Mouse (Mus musculus): ENCODE data around the gene Hist1h1c. TPM values are rescaled to one million over a fixed set of nuclear protein-coding genes. Genes with fewer than 3 reads are reported as not detected.
A peak's percentile ranks its signal among the peaks of the same experiment; 100 is the strongest.

The Hist1h1c gene
- total RNA-seq, 1 experiment = 496 TPM

GRCm38 (mm10) chr13:23763586-23764323 lies 25.1 kb downstream of the Hist1h1c start, which contains the start of gene Hist1h1a:
Gene Hist1h1a, plus strand, starts transcription at chr13:23763666.
- peak within 1 kb of the TSS; percentile 62 for H3K4me3 ChIP-seq (ENCODE audit: insufficient read depth in 1 of 2, low read depth in 1 of 2, low read length in 2 of 2, poor library complexity in 1 of 2, severe bottlenecking in 1 of 2)

GRCm38 (mm10) chr13:23764324-23765171 lies 25.9 kb downstream of the Hist1h1c start:
- TF ChIP-seq ZC3H11A (IDR thresholded peaks at IDR 0.05; ENCODE audit: borderline replicate concordance, low read depth, low read length) (no peak), MAFK (IDR thresholded peaks at IDR 0.05; ENCODE audit: insufficient read depth, low read depth, low read length) (0 out of 2 replicates have a peak, but pooled peaks have one; percentile 24)
- Histone ChIP-seq H3K9ac (ENCODE audit: insufficient read depth, low read depth, low read length, poor library complexity, severe bottlenecking) (peak overlapping the region; percentile 87), H3K9me3 (ENCODE audit: control insufficient read depth, insufficient read depth, low read depth, low read length) (no peaks in the 10 kb centered on the region), H3K36me3 (ENCODE audit: control insufficient read depth, insufficient read depth, low read length, poor library complexity, severe bottlenecking) (no peaks in the 10 kb centered on the region), H3K4me1 (ENCODE audit: control insufficient read depth in 2 of 2, insufficient read depth in 2 of 2, low read length in 2 of 2, poor library complexity in 1 of 2) (no peaks in the 10 kb centered on the region; a peak in 2 of 4 replicates), H3K4me3 (ENCODE audit: insufficient read depth in 1 of 2, low read depth in 1 of 2, low read length in 2 of 2, poor library complexity in 1 of 2, severe bottlenecking in 1 of 2) (peak overlapping the region; percentile 53 to 62), H3K27ac (ENCODE audit: insufficient read depth, low read depth, low read length, poor library complexity, severe bottlenecking) (peak overlapping the region; percentile 67)
- no peak for DNase-seq (ENCODE audit: low read depth, low spot score)
- in situ Hi-C loops (cut with MboI; ENCODE audit: low sequenced_read_pairs in 2 of 2, unreplicated experiment in 2 of 2) = loop anchor here in 1 of 2 experiments (25.0 kb wide), 1 partner anchor 1727 kb away; the partner anchor contains the start of genes Hist1h2ag, Hist1h2ah, Hist1h2bj and Hist1h2bk

More at GRCm38 (mm10) chr13:23763586-23764323, 25.1 kb downstream of the Hist1h1c start, which contains the start of gene Hist1h1a:
- no peaks in the 10 kb centered on the region for H3K36me3 ChIP-seq (ENCODE audit: control insufficient read depth, insufficient read depth, low read length, poor library complexity, severe bottlenecking)
- no peaks in the 10 kb centered on the region for H3K9me3 ChIP-seq (ENCODE audit: control insufficient read depth, insufficient read depth, low read depth, low read length)
- peak within 1 kb of the TSS; percentile 87 for H3K9ac ChIP-seq (ENCODE audit: insufficient read depth, low read depth, low read length, poor library complexity, severe bottlenecking)
- in situ Hi-C loops (cut with MboI; ENCODE audit: low sequenced_read_pairs in 2 of 2, unreplicated experiment in 2 of 2) = loop anchor here in 1 of 2 experiments (25.0 kb wide), 1 partner anchor 1726 kb away; the partner anchor contains the start of genes Hist1h2ag, Hist1h2ah, Hist1h2bj and Hist1h2bk
- TF ChIP-seq ZC3H11A (IDR thresholded peaks at IDR 0.05; ENCODE audit: borderline replicate concordance, low read depth, low read length) = no peak
- TF ChIP-seq HCFC1 (IDR thresholded peaks at IDR 0.05; ENCODE audit: borderline replicate concordance, insufficient read depth, low read length) = peak; percentile 68; the same call in 1 of the 2 replicates
- peak within 1 kb of the TSS; percentile 69 for H3K27ac ChIP-seq (ENCODE audit: insufficient read depth, low read depth, low read length, poor library complexity, severe bottlenecking)
- DNase-seq (ENCODE audit: low read depth, low spot score) = no peak
- no peaks in the 10 kb centered on the region; a peak in 2 of 4 replicates for H3K4me1 ChIP-seq (ENCODE audit: control insufficient read depth in 2 of 2, insufficient read depth in 2 of 2, low read length in 2 of 2, poor library complexity in 1 of 2)

- TF ChIP-seq CHD2 (IDR thresholded peaks at IDR 0.05; ENCODE audit: low read depth, low read length) = no peak
- TF ChIP-seq HCFC1 (IDR thresholded peaks at IDR 0.05; ENCODE audit: borderline replicate concordance, insufficient read depth, low read length) = no peak
- TF ChIP-seq ZNF384 (IDR thresholded peaks at IDR 0.05; ENCODE audit: low read depth, low read length) = no peak
- TF ChIP-seq MAFK (IDR thresholded peaks at IDR 0.05; ENCODE audit: insufficient read depth, low read depth, low read length) = no peak
- no peak for TF ChIP-seq ZC3H11A (IDR thresholded peaks at IDR 0.05; ENCODE audit: borderline replicate concordance, low read depth, low read length)
- Histone ChIP-seq H3K9ac (ENCODE audit: insufficient read depth, low read depth, low read length, poor library complexity, severe bottlenecking) (peak overlapping the region; percentile 87; the same call in 1 of the 2 replicates), H3K9me3 (ENCODE audit: control insufficient read depth, insufficient read depth, low read depth, low read length) (no peaks in the 10 kb centered on the region), H3K4me3 (ENCODE audit: insufficient read depth in 1 of 2, low read depth in 1 of 2, low read length in 2 of 2, poor library complexity in 1 of 2, severe bottlenecking in 1 of 2) (peak overlapping the region in 1 of 2 experiments; percentile 62; a peak in 2 of 4 replicates), H3K36me3 (ENCODE audit: control insufficient read depth, insufficient read depth, low read length, poor library complexity, severe bottlenecking) (no peaks in the 10 kb centered on the region), H3K4me1 (ENCODE audit: control insufficient read depth in 2 of 2, insufficient read depth in 2 of 2, low read length in 2 of 2, poor library complexity in 1 of 2) (no peaks in the 10 kb centered on the region; a peak in 2 of 4 replicates), H3K27ac (ENCODE audit: insufficient read depth, low read depth, low read length, poor library complexity, severe bottlenecking) (peak overlapping the region; percentile 62; the same call in 1 of the 2 replicates)
- DNase-seq (ENCODE audit: low read depth, low spot score) = no peak
- in situ Hi-C loops (cut with MboI; ENCODE audit: low sequenced_read_pairs in 2 of 2, unreplicated experiment in 2 of 2) = loop anchor here in 1 of 2 experiments (25.0 kb wide), 1 partner anchor 1728 kb away; the partner anchor contains the start of genes Hist1h2ag, Hist1h2ah, Hist1h2bj and Hist1h2bk
Measured at GRCm38 (mm10) chr13:23765172-23765513, 26.5 kb downstream of the Hist1h1c start.

- Histone ChIP-seq H3K27ac (ENCODE audit: insufficient read depth, low read depth, low read length, poor library complexity, severe bottlenecking) (no peak overlapping the region), H3K9me3 (ENCODE audit: control insufficient read depth, insufficient read depth, low read depth, low read length) (no peaks in the 10 kb centered on the region), H3K36me3 (ENCODE audit: control insufficient read depth, insufficient read depth, low read length, poor library complexity, severe bottlenecking) (no peaks in the 10 kb centered on the region), H3K4me3 (ENCODE audit: insufficient read depth in 1 of 2, low read depth in 1 of 2, low read length in 2 of 2, poor library complexity in 1 of 2, severe bottlenecking in 1 of 2) (no peak overlapping the region), H3K4me1 (ENCODE audit: control insufficient read depth in 2 of 2, insufficient read depth in 2 of 2, low read length in 2 of 2, poor library complexity in 1 of 2) (no peaks in the 10 kb centered on the region; a peak in 2 of 4 replicates), H3K9ac (ENCODE audit: insufficient read depth, low read depth, low read length, poor library complexity, severe bottlenecking) (no peak overlapping the region)
- in situ Hi-C loops (cut with MboI; ENCODE audit: low sequenced_read_pairs in 2 of 2, unreplicated experiment in 2 of 2) = loop anchor here in 1 of 2 experiments (25.0 kb wide), 1 partner anchor 1729 kb away; the partner anchor contains the start of genes Hist1h2ag, Hist1h2ah, Hist1h2bj and Hist1h2bk
- DNase-seq (ENCODE audit: low read depth, low spot score) = no peak
- no peak for TF ChIP-seq MAFK (IDR thresholded peaks at IDR 0.05; ENCODE audit: insufficient read depth, low read depth, low read length)
- no peak for TF ChIP-seq ZNF384 (IDR thresholded peaks at IDR 0.05; ENCODE audit: low read depth, low read length)
- no peak for TF ChIP-seq HCFC1 (IDR thresholded peaks at IDR 0.05; ENCODE audit: borderline replicate concordance, insufficient read depth, low read length)
- no peak for TF ChIP-seq ZC3H11A (IDR thresholded peaks at IDR 0.05; ENCODE audit: borderline replicate concordance, low read depth, low read length)
- no peak for TF ChIP-seq CHD2 (IDR thresholded peaks at IDR 0.05; ENCODE audit: low read depth, low read length)
Measured at GRCm38 (mm10) chr13:23766772-23767171, 28.2 kb downstream of the Hist1h1c start.
